Mouse (Mus musculus) lung, adult 2 months (tissue): Measurements from ENCODE around the gene Cela2a. TPM values are rescaled to one million over a fixed set of nuclear protein-coding genes. Genes with fewer than 3 reads are reported as not detected.

Source experiments
- DNase-seq: peaks from one replicate; pipeline ENCODE4 v3.0.0; 2022
- H3K4me1 ChIP-seq: fragments of 200-500 bp; 2 replicates; pipeline ENCODE4 v1.6.1; 2011; ENCODE audit warnings: low read length; ENCODE audit not compliant: control insufficient read depth, insufficient read depth
- H3K4me3 ChIP-seq: fragments of 200-500 bp; replicated peaks from 2 replicates; pipeline ENCODE3; 2011; ENCODE audit warnings: low read depth, mild to moderate bottlenecking, control low read depth, low read length; ENCODE audit errors: extremely low read depth
- CTCF ChIP-seq: fragments of 200-500 bp; IDR thresholded peaks from 2 replicates; pipeline ENCODE4 v1.5.1; 2011; ENCODE audit warnings: mild to moderate bottlenecking, low read length, control low read depth; ENCODE audit not compliant: insufficient read depth
- POLR2A ChIP-seq: fragments of 200-500 bp; IDR thresholded peaks from 2 replicates; pipeline ENCODE4 v1.6.1; 2011; ENCODE audit warnings: low read depth, mild to moderate bottlenecking, control low read depth, low read length, borderline replicate concordance; ENCODE audit errors: extremely low read depth
- WGBS: fragments of 180-500 bp; shearing (Covaris S2); methylation state at CpG from one replicate; pipeline ENCODE4 v1.1.7; 2018; 5-methylcytosine and 5-hydroxymethylcytosine counted together
- polyA plus RNA-seq: library from polyadenylated mRNA; depleted of rRNA; stranded (reverse); fragments of >200 nt; gene quantifications from 2 replicates; pipeline ENCODE4 v1.2.3, GENCODE M21; 2012

The Cela2a gene
- polyA plus RNA-seq, 1 experiment: 1.5 TPM

GRCm38 (mm10) chr4:141828177-141828576, 2.2 kb upstream of the Cela2a start:
- DNase-seq: no peak
- TF ChIP-seq CTCF (no peak), POLR2A (no peak)
- WGBS: 55% methylated on average over 4 of the region's 4 CpGs
- H3K4me3 ChIP-seq: no peak overlapping the region
- no peaks in the 10 kb centered on the region for H3K4me1 ChIP-seq

- Histone ChIP-seq H3K4me3 (no peak overlapping the region), H3K4me1 (no peaks in the 10 kb centered on the region)
- WGBS: 84% methylated on average over 2 of the region's 2 CpGs
- TF ChIP-seq POLR2A (no peak), CTCF (no peak)
- DNase-seq: no peak
Measured at GRCm38 (mm10) chr4:141827401-141827800, 1.4 kb upstream of the Cela2a start.

GRCm38 (mm10) chr4:141822979-141823378, 3.0 kb downstream of the Cela2a start:
- H3K4me3 ChIP-seq: no peak overlapping the region
- 51% methylated on average over 3 of the region's 3 CpGs for WGBS
- no peaks in the 10 kb centered on the region for H3K4me1 ChIP-seq
- DNase-seq: no peak
- no peak for TF ChIP-seq CTCF
- TF ChIP-seq POLR2A: no peak

GRCm38 (mm10) chr4:141822089-141822488, 3.9 kb downstream of the Cela2a start:
- peak; percentile 17 for DNase-seq
- no peaks in the 10 kb centered on the region for H3K4me1 ChIP-seq
- TF ChIP-seq CTCF (no peak), POLR2A (no peak)
- H3K4me3 ChIP-seq: no peak overlapping the region
- WGBS: 80% methylated on average over 10 of the region's 10 CpGs

- 55% methylated on average over 3 of the region's 3 CpGs for WGBS
- TF ChIP-seq POLR2A (no peak), CTCF (no peak)
- Histone ChIP-seq H3K4me3 (no peak overlapping the region), H3K4me1 (no peaks in the 10 kb centered on the region)
- no peak for DNase-seq
Measured at GRCm38 (mm10) chr4:141821178-141821577, 4.8 kb downstream of the Cela2a start.

GRCm38 (mm10) chr4:141819316-141819715, 6.6 kb downstream of the Cela2a start:
- Histone ChIP-seq H3K4me1 (no peaks in the 10 kb centered on the region), H3K4me3 (no peak overlapping the region)
- no peak for TF ChIP-seq POLR2A
- TF ChIP-seq CTCF: no peak
- WGBS: 92% methylated on average over 7 of the region's 7 CpGs
- no peak for DNase-seq

GRCm38 (mm10) chr4:141818861-141819260, 7.1 kb downstream of the Cela2a start:
- Histone ChIP-seq H3K4me1 (no peaks in the 10 kb centered on the region), H3K4me3 (no peak overlapping the region)
- WGBS: 83% methylated on average over 13 of the region's 13 CpGs
- no peak for TF ChIP-seq POLR2A
- TF ChIP-seq CTCF: no peak
- DNase-seq: no peak

GRCm38 (mm10) chr4:141817706-141818105, 8.3 kb downstream of the Cela2a start:
- WGBS: 84% methylated on average over 10 of the region's 10 CpGs
- no peak for TF ChIP-seq CTCF
- TF ChIP-seq POLR2A: no peak
- Histone ChIP-seq H3K4me3 (no peak overlapping the region), H3K4me1 (no peaks in the 10 kb centered on the region)
- DNase-seq: no peak

- DNase-seq: no peak
- Histone ChIP-seq H3K4me1 (no peaks in the 10 kb centered on the region), H3K4me3 (no peak overlapping the region)
- no peak for TF ChIP-seq CTCF
- no peak for TF ChIP-seq POLR2A
- WGBS: 64% methylated on average over 14 of the region's 14 CpGs
Measured at GRCm38 (mm10) chr4:141816776-141817655, 8.9 kb downstream of the Cela2a start.

- H3K4me3 ChIP-seq: no peak overlapping the region
- TF ChIP-seq CTCF (no peak), POLR2A (no peak)
- no peak for DNase-seq
- 91% methylated on average over 7 of the region's 7 CpGs for WGBS
- H3K4me1 ChIP-seq: no peaks in the 10 kb centered on the region
Measured at GRCm38 (mm10) chr4:141816267-141816666, 9.7 kb downstream of the Cela2a start.

- DNase-seq: no peak
- no peak for TF ChIP-seq POLR2A
- TF ChIP-seq CTCF: no peak
- H3K4me1 ChIP-seq: no peaks in the 10 kb centered on the region
- no peak overlapping the region for H3K4me3 ChIP-seq
- WGBS: 95% methylated on average over 7 of the region's 7 CpGs
Measured at GRCm38 (mm10) chr4:141811375-141811774, 14.6 kb downstream of the Cela2a start.
